Mouse (Mus musculus): ENCODE results near the gene Lcn2.

The Lcn2 gene

DNA sequence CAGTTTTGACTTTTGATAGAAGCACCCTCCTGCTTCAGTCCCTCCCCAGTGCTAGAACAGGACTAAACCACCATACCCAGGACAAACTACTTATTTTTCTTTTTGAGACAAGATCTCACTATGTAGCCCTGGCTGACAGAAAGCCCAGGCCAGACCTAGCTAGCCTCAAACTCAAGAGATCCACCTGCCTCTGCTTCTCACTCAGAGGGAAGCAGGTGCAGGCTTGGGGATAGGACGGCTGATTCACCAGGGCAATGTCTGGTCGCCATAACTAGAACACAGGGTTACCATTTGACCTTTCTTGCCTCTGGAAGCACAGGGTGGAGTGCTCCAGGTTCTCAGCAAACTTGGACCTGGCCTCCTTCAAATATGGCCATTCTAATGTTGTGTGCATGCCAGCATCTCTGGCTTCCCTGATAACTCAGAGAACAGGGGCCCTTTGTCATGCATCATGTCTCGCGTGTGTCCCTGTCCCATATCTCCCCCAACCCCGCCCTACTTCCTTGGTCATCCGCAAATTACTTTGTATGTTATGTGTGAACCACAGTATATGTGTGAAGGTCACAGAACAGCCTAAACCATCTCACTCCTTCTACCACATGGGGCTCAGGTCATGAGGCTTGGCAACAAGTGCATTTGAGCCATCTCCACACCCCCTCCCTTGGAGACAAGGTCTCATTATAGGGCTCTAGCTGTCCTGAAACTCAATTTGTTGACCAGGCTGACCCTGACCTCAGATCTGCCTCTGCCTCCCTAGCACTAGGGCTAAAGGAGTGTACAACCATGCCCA is 24.9 kb upstream of the Lcn2 start:
- DNase-seq = no peak

DNA sequence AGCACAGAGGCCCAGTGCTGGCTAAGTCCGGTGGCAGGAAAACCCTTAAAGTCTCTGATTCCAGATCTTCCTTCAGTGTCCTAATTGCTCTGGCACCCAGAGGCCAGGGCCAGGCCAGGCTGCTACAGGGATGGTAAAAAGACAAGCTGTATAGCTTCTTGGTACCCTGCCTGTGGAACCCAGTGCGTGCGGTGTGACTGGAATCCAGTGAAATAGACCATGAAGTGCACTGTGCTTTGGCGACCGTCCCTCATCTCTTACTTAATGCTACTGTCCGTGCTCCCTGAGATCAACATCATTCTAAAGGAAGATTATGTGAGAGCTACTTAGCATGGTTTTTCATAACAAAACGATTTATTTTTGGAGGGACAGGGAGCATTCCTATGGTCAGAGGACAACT is 23.4 kb upstream of the Lcn2 start:
- DNase-seq = no peak

GRCm38 (mm10) chr2:32408429-32409424 is 20.7 kb upstream of the Lcn2 start:
- no peak for DNase-seq

GRCm38 (mm10) chr2:32407144-32407824 is 19.2 kb upstream of the Lcn2 start:
- DNase-seq = no peak

- peak; percentile 98 for DNase-seq
Measured at GRCm38 (mm10) chr2:32404663-32405062, 16.6 kb upstream of the Lcn2 start.

DNA sequence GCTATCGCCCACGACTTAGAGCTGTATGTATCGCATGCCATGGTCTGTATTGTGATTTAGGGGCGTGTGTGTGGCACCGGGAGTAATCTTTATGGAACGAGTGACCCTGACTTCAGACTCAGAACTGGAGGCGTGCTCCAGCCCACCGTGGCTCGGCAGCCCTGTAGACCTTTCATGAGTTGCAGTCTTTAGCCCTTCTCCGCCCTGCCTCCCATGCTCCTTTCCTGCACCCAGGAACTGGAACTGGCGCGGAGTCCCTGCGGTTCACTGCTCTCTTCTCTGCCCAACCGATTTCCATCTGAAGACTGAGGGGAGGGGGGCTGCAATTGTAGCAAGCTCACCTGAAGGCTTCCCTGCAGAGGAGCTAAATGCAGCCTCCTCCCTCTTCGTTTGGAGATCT is 8.6 kb upstream of the Lcn2 start:
- DNase-seq = no peak

DNA sequence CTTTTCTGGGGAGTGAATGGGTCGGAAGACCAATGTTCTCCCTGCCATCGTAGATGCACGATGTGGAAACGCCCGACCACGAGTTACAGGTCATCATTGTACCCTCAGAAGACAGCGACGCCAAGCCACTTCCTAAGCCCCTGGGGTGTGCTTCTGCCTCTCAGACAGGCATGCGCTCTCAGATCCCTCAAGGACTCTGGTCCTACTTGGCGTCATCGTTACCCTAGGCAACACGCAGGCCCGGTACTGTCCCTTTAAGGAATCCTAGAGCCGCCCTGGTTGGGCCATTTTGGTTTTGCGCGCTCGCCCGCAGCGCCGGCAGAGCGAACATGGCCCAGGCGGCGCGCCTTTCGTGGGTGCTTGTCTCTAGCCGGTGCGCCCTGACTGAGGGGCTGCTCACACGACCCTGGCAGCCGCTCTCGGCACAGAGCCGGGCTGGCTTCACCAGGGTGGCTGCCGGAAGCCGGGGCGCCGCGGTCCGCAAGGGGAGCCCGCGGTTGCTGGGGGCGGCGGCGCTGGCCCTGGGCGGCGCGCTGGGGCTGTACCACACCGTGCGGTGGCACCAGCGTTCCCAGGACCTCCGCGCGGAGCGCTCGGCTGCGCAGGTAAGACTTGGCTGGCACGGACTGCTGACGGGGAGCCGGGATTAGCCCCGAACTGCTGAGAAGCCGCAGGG is 8.0 kb upstream of the Lcn2 start:
- peak; percentile 87 for DNase-seq

DNA sequence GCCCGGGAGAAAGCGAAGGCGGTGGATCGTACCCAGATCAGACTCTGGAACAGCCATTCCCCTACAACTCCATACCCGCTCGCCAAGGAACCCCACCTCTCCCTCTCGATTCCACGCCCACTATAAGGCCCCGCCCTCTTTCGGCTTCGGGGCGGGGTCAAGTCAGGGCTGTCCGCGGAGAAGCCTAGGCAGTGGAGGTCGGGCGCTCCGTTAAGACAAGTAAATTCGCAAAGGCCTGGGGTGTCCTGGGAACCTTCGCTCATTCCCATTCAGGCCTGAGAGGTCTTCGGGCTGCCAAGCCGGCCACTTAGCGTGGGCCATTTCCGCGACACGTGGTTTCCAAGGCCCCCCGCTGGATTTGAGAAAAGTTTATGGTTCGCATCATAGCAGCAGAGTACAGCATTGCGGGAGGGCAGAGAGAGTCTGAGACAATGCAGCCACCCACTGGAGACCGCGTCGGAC is 7.5 kb upstream of the Lcn2 start, which contains the start of gene Ptges2:
Gene Ptges2 (plus strand): TSS at position 413 of the 462 bp plus-strand sequence.
- peak; percentile 75 for DNase-seq

- no peak for DNase-seq
Measured at GRCm38 (mm10) chr2:32394973-32395372, 6.9 kb upstream of the Lcn2 start.

GRCm38 (mm10) chr2:32392063-32392462 is 4.0 kb upstream of the Lcn2 start:
- no peak for DNase-seq

DNA sequence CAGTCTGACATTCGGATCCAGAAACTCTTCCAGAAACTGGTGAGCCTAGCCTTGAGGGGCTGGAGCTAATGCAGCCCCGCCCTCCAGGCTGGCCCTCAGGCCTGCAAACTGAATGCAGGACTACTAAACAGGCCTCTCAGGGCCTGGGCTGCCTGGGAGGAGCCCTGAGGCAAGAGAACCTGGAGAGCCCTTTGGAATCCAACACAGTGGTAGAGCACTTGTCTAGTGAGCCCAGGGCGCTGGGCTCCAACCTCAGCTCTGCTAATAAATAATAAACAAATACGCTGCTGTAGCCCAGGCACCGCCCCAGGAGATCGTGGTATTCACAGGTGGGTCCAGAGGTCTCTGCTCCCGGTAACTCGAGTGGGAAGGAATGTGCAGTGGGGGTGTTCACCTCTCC is 2.8 kb upstream of the Lcn2 start:
- no peak for DNase-seq

DNA sequence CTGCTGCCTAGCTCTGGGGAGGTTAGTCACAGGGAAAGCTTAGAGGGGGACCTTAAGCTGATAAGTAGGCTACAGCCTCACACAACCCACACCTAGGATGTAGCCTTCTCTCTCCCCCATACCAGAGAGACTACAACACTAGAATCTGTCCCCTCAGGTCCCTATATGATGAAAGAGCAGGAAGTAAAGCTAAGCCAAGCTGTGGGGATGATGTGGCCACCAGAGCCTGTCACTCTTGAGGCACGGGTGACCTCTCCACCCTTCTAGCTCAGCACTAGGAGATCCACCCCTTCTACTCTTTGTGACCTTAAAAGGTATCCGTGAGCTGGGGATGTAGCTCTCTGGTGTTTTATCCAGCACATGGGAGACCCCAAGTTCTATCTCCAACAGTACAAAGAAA is 1.1 kb upstream of the Lcn2 start:
- no peak for DNase-seq

DNA sequence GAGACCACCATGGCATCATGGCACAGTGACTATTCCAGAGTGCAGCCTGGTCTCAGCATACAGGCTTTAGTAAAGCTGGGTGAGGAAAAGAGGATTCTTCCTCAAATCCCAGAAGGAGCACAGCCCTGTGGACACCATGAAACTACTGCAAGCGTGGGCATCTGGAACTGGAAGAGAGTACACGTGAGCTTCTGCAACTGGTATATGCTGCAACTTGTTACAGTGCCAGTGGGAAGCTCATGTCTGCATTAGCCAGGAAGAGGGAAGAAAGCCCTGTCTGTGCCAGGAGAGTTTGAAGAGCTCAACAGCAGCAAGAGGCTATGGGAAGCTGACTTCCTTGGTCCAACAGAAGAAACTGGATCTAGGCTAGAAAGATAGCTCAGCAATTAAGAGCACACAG is 5.4 kb downstream of the Lcn2 start:
- no peak for DNase-seq

- peak; percentile 89 for DNase-seq
Measured at GRCm38 (mm10) chr2:32381775-32382223, 6.3 kb downstream of the Lcn2 start, which contains the start of gene 1110008P14Rik. Gene 1110008P14Rik, minus strand, starts transcription at chr2:32381938.

DNA sequence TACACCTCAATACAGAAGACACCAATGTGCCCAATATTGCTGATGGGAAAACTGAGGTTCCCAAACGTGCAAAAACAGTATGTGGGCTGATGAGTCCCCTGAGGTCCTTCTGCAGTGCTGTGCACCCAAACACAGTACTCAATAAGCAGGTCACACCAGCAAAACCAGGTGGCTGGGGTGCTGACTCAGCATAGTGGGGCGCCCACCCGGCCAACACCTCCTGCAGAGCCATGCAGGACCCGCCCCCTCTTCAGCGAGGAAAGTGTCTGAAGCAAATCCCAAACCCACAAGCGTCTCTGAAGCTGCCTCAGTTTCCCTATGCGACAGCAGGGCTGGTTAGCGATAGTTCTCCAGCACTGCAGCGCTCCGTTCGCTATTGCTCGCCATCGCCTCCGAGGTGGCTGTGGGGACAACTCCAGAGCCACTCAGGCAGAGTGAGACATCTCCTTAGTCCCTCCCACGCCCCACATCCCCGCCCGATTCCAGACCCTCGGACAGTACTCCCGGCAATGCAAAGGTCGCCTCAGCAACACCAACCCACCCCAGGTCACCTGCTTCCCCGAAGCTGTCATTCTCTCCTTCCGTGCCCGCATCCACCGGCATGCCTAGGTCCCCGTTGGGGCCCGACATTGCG is 6.8 kb downstream of the Lcn2 start:
- DNase-seq = no peak

GRCm38 (mm10) chr2:32380001-32380500 is 8.0 kb downstream of the Lcn2 start:
- DNase-seq = no peak

GRCm38 (mm10) chr2:32376963-32377362 is 11.1 kb downstream of the Lcn2 start:
- DNase-seq = no peak

GRCm38 (mm10) chr2:32375317-32375940 is 12.6 kb downstream of the Lcn2 start:
- DNase-seq = no peak

DNA sequence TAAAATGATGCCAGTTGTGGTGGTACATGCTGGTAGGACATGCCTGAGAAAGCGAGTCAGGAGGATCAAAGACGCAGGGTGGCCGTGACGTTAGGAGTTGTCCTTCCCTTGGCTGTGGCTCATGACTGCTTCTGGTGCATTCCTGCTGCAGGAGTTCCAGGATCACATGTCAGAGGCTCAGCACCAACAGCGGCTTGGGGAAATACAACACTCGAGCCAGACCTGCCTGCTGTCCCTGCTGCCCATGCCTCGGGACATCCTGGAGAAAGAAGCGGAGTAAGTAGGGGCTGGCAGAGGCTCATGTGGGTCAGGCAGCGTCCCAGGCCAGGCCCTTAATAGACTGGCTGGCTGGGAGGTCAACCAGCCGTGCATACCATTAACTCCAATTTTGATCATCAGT is 13.9 kb downstream of the Lcn2 start:
- no peak for DNase-seq

DNA sequence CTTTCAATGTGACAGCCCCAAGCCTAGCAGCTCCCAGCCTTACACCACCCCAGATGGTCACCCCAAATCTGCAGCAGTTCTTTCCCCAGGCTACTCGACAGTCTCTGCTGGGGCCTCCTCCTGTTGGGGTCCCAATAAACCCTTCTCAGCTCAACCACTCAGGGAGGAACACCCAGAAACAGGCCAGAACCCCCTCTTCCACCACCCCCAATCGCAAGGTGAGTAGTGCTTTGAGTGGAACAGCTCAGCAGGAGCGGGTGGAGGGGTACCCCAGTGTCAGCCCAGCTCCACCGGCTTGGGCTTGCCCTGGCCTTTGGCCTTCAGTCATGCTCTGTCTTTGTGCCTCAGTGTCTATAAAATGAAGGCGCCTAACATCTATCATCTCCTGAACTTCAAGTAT is 20.7 kb downstream of the Lcn2 start:
- no peak for DNase-seq

- DNase-seq = no peak
Measured at GRCm38 (mm10) chr2:32364121-32364520, 23.9 kb downstream of the Lcn2 start.

Measured in right cerebral cortex, postnatal 14 days (tissue).